Mouse (Mus musculus) ES-Bruce4 (cell line): Measurements from ENCODE around the gene Rdm1. TPM values are rescaled to one million over a fixed set of nuclear protein-coding genes. Genes with fewer than 3 reads are reported as not detected.

Experiments used
- H3K27ac ChIP-seq: 2 replicates; pipeline ENCODE4 v1.5.1; 2012; ENCODE audit warnings: low read length, inconsistent platforms; ENCODE audit not compliant: insufficient read depth
- H3K27me3 ChIP-seq: 2 replicates; pipeline ENCODE4 v1.6.1; 2012; ENCODE audit warnings: mild to moderate bottlenecking, low read length, inconsistent platforms; ENCODE audit not compliant: control insufficient read depth, poor library complexity, insufficient read depth, severe bottlenecking
- H3K36me3 ChIP-seq: 2 replicates; pipeline ENCODE4 v1.6.1; 2012; ENCODE audit warnings: inconsistent platforms, mild to moderate bottlenecking, low read length, moderate library complexity; ENCODE audit not compliant: control insufficient read depth, poor library complexity, insufficient read depth, severe bottlenecking
- H3K4me1 ChIP-seq: one replicate; pipeline ENCODE4 v1.8.1; 2011; ENCODE audit warnings: low read length; ENCODE audit not compliant: control insufficient read depth, insufficient read depth
- H3K4me3 ChIP-seq: 2 replicates; pipeline ENCODE4 v1.5.1; 2011; ENCODE audit warnings: low read depth, mild to moderate bottlenecking, low read length
- H3K9ac ChIP-seq: 2 replicates; pipeline ENCODE4 v1.6.1; 2012; ENCODE audit warnings: low read depth, mild to moderate bottlenecking, inconsistent platforms; ENCODE audit not compliant: poor library complexity, severe bottlenecking
- H3K9me3 ChIP-seq: replicated peaks from 2 replicates; pipeline ENCODE4 v1.6.1; 2012; ENCODE audit warnings: mild to moderate bottlenecking, low read length, inconsistent platforms; ENCODE audit not compliant: control insufficient read depth, poor library complexity, insufficient read depth, severe bottlenecking
- CTCF ChIP-seq: IDR thresholded peaks from one replicate; pipeline ENCODE4 v1.8.1; 2011; ENCODE audit warnings: low read depth, low read length
- EP300 ChIP-seq: IDR thresholded peaks from 2 replicates; pipeline ENCODE4 v1.6.1; 2011; ENCODE audit warnings: low read depth, low read length; ENCODE audit not compliant: insufficient read depth
- POLR2A ChIP-seq: IDR thresholded peaks from one replicate; pipeline ENCODE4 v1.8.1; 2011; ENCODE audit warnings: low read length; ENCODE audit not compliant: insufficient read depth
- polyA plus RNA-seq: library from polyadenylated mRNA; stranded (reverse); fragments of >200 nt; gene quantifications from 2 replicates; pipeline ENCODE4 v1.2.4, GENCODE M21; 2011; ENCODE audit warnings: low read depth; ENCODE audit not compliant: missing spikeins, insufficient read depth, insufficient read length

Rdm1 gene
- polyA plus RNA-seq, 1 experiment: 64.0 TPM

GRCm38 (mm10) chr11:101681968-101682367, 55.0 kb downstream of the Rdm1 start:
- Histone ChIP-seq H3K9ac (no peak overlapping the region), H3K27me3 (no peaks in the 10 kb centered on the region), H3K36me3 (no peaks in the 10 kb centered on the region), H3K4me1 (peaks cover 6% of the 10 kb centered on the region), H3K27ac (no peak overlapping the region), H3K4me3 (no peak overlapping the region), H3K9me3 (no peaks in the 10 kb centered on the region)
- TF ChIP-seq EP300 (no peak), POLR2A (no peak), CTCF (no peak)

- Histone ChIP-seq H3K27ac (no peak overlapping the region), H3K4me1 (peaks cover 6% of the 10 kb centered on the region), H3K27me3 (no peaks in the 10 kb centered on the region), H3K4me3 (no peak overlapping the region), H3K36me3 (no peaks in the 10 kb centered on the region), H3K9me3 (no peaks in the 10 kb centered on the region), H3K9ac (no peak overlapping the region)
- TF ChIP-seq CTCF (no peak), POLR2A (no peak), EP300 (no peak)
Measured at GRCm38 (mm10) chr11:101682410-101682960, 55.5 kb downstream of the Rdm1 start.

Other genes with a start within 250 kb of the Rdm1 start
- gene Aarsd1, start 209.6 kb upstream of the Rdm1 start, polyA plus RNA-seq: 45.2 and 45.4 TPM in 2 replicates
- gene Gm27029, start 202.4 kb upstream of the Rdm1 start, polyA plus RNA-seq: 8.8 and 9.4 TPM in 2 replicates
- gene Rundc1, start 202.1 kb upstream of the Rdm1 start, polyA plus RNA-seq: 5.4 and 5.8 TPM in 2 replicates
- not detected in 2 replicates for gene Ptges3l, start 201.9 kb upstream of the Rdm1 start, polyA plus RNA-seq
- gene Rpl27, start 184.9 kb upstream of the Rdm1 start, polyA plus RNA-seq: 1,188 and 1,249 TPM in 2 replicates
- gene Ifi35, start 178.8 kb upstream of the Rdm1 start, polyA plus RNA-seq: 6.7 and 9.0 TPM in 2 replicates
- 11.2 and 11.4 TPM in 2 replicates for gene Rnd2, start 162.2 kb upstream of the Rdm1 start, polyA plus RNA-seq
- gene Vat1, start 161.0 kb upstream of the Rdm1 start, polyA plus RNA-seq: 91.2 and 101 TPM in 2 replicates
- gene Brca1, start 75.2 kb upstream of the Rdm1 start, polyA plus RNA-seq: 62.4 and 68.2 TPM in 2 replicates
- gene Nbr1, start 75.0 kb upstream of the Rdm1 start, polyA plus RNA-seq: 245 and 262 TPM in 2 replicates
- gene Tmem106a, start 45.0 kb upstream of the Rdm1 start, polyA plus RNA-seq: 5.8 and 9.2 TPM in 2 replicates
- not detected in 2 replicates for gene Gm11634, start 27.9 kb upstream of the Rdm1 start, polyA plus RNA-seq
- 5.1 and 5.3 TPM in 2 replicates for gene Arl4d, start 38.3 kb downstream of the Rdm1 start, polyA plus RNA-seq
- gene Dhx8, start 105.7 kb downstream of the Rdm1 start, polyA plus RNA-seq: 37.6 and 38.9 TPM in 2 replicates
- gene Etv4, start 158.2 kb downstream of the Rdm1 start, polyA plus RNA-seq: 28.9 and 30.3 TPM in 2 replicates